Mouse (Mus musculus): ENCODE data around the gene AL731706.2. TPM values are rescaled to one million over a fixed set of nuclear protein-coding genes. Genes with fewer than 3 reads are reported as not detected.

The AL731706.2 gene
- polyA plus RNA-seq, 1 experiment from 2014 or later, result 40.6 TPM

DNA sequence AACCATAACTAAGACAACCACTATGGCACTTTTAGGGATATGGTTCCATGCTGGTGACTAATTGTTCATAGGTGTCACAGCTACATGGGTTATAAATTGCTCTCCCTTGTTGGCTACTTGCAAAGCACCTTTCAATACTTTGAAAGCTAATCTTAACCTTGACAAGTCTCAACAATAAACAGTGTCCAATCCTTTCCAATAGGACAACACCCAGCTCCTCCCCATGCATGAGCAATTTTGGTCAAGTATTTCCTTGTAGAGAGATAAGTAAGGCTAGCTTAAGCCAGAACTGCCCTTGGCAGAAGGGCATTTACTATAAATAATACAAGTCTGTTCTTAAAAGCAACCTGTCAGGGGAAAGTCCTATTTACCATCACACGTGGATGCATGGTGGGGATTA, 47.5 kb downstream of the AL731706.2 start:
- H3K36me3 ChIP-seq (ENCODE audit: control insufficient read depth, insufficient read depth, low read length), result no peaks in the 10 kb centered on the region
- 52% methylated on average over 1 of the region's 1 CpGs for WGBS
- no peak overlapping the region for H3K27ac ChIP-seq (ENCODE audit: low read depth, low read length)
- H3K4me2 ChIP-seq (replicated peaks; ENCODE audit: low read depth, low read length), result no peak overlapping the region
- no peak for ATAC-seq (ENCODE audit: low FRiP score, low TSS enrichment)
- H3K4me3 ChIP-seq (ENCODE audit: low read length), result no peak overlapping the region
- H3K27me3 ChIP-seq (ENCODE audit: control insufficient read depth, insufficient read depth, low read length), result no peaks in the 10 kb centered on the region
- H3K4me1 ChIP-seq (ENCODE audit: control insufficient read depth, insufficient read depth, low read length), result no peaks in the 10 kb centered on the region
- H3K9me3 ChIP-seq (ENCODE audit: control insufficient read depth, low read length), result no peaks in the 10 kb centered on the region
- H3K9ac ChIP-seq (ENCODE audit: low read depth, low read length), result no peak overlapping the region

DNA sequence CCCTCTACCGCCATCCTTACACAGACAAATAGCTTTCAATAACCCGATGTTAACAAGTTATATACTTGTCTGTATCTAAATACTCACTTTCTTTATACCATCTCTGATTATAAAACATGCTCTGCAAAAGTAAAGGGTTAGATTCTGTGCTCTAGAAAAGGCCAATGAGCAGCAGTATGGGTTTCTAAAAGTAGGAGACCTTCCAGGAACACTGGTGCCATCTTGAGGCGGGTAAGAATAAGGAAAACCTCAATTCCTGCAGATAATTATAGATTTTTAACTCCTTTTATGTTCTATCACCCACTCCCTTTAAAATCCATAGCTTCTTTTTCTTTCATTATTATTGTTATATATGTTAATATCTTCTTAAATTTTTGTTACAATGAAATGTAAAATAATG, 49.6 kb downstream of the AL731706.2 start:
- 70% methylated on average over 3 of the region's 3 CpGs for WGBS
- no peak for ATAC-seq (ENCODE audit: low FRiP score, low TSS enrichment)
- H3K4me1 ChIP-seq (ENCODE audit: control insufficient read depth, insufficient read depth, low read length), result 0 out of 2 replicates have a peak, but pooled peaks cover 4% of the 10 kb centered on the region
- H3K4me2 ChIP-seq (replicated peaks; ENCODE audit: low read depth, low read length), result no peak overlapping the region
- H3K27me3 ChIP-seq (ENCODE audit: control insufficient read depth, insufficient read depth, low read length), result no peaks in the 10 kb centered on the region
- no peak overlapping the region for H3K4me3 ChIP-seq (ENCODE audit: low read length)
- H3K9me3 ChIP-seq (ENCODE audit: control insufficient read depth, low read length), result no peaks in the 10 kb centered on the region
- no peak overlapping the region for H3K9ac ChIP-seq (ENCODE audit: low read depth, low read length)
- no peaks in the 10 kb centered on the region for H3K36me3 ChIP-seq (ENCODE audit: control insufficient read depth, insufficient read depth, low read length)
- H3K27ac ChIP-seq (ENCODE audit: low read depth, low read length), result no peak overlapping the region

Other genes starting within 250 kb of the AL731706.2 start
- 0.31 and 0.59 TPM in 2 replicates for gene Snap25, start 172.2 kb downstream of the AL731706.2 start, polyA plus RNA-seq (2014; fragmentation: Nextera tagmentation; extraction: Ambion mirVana)
- gene Slx4ip, start 5.5 kb upstream of the AL731706.2 start, polyA plus RNA-seq (2014; fragmentation: Nextera tagmentation; extraction: Ambion mirVana), result 6.8 and 7.8 TPM in 2 replicates
- 32.0 and 43.5 TPM in 2 replicates for gene AL731706.1, start 5.7 kb upstream of the AL731706.2 start, polyA plus RNA-seq (2014; fragmentation: Nextera tagmentation; extraction: Ambion mirVana)
- 18.0 and 20.7 TPM in 2 replicates for gene Mkks, start 5.7 kb upstream of the AL731706.2 start, polyA plus RNA-seq (2014; fragmentation: Nextera tagmentation; extraction: Ambion mirVana)
- 36.6 and 56.2 TPM in 2 replicates for gene Jag1, start 231.0 kb upstream of the AL731706.2 start, polyA plus RNA-seq (2014; fragmentation: Nextera tagmentation; extraction: Ambion mirVana)